Mouse (Mus musculus): ENCODE data around the gene Sstr4. TPM values are rescaled to one million over a fixed set of nuclear protein-coding genes. Genes with fewer than 3 reads are reported as not detected.

The Sstr4 gene
- polyA plus RNA-seq, 1 experiment from 2014 or later, result 2.5 TPM

DNA sequence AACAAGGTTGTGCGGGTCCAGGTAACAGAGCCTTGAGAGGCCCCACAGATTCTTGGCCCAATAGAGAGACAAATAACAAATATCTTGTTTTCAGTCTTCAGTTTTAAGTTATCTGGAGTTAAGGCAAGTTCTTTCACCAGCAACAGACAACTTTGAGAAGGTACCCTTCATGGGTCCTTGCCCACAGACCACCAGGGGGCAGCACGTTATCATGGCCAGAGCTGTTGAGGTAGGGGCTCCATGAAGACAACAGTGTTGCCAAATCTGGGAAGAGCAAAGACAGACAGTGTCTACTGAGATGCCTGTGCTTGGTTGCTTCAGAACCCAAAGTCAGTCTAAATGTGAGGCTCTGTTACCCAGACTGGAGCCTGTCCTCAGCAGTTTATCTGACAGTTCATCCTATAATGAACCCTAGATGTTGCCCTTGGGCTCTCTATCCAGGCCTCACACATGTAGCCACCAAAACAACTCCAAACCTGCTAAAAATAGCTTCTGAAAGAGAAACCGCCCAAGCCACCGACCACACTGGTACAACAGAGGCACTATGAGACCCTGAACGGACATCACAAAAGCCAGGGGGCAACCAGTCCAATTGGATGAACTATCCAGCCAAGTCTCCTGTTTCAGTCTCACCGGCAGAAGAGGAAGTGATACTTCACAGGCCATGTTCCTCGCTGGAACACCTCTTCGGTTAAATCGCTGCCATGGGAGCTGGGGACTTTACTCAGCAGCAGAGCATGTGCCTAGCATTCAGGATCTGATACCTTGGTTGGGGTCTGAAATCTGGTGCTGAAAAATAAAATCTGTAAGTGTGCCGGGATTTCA, 19.6 kb upstream of the Sstr4 start:
- Histone ChIP-seq H3K9me3 (no peaks in the 10 kb centered on the region), H3K4me3 (no peak overlapping the region), H3K36me3 (no peaks in the 10 kb centered on the region), H3K4me2 (replicated peaks) (no peak overlapping the region), H3K4me1 (no peaks in the 10 kb centered on the region), H3K27ac (no peak overlapping the region), H3K27me3 (no peaks in the 10 kb centered on the region), H3K9ac (no peak overlapping the region)
- no peak for ATAC-seq (ENCODE audit: low FRiP score, low read depth)
- 71% methylated on average over 10 of the region's 10 CpGs for WGBS

DNA sequence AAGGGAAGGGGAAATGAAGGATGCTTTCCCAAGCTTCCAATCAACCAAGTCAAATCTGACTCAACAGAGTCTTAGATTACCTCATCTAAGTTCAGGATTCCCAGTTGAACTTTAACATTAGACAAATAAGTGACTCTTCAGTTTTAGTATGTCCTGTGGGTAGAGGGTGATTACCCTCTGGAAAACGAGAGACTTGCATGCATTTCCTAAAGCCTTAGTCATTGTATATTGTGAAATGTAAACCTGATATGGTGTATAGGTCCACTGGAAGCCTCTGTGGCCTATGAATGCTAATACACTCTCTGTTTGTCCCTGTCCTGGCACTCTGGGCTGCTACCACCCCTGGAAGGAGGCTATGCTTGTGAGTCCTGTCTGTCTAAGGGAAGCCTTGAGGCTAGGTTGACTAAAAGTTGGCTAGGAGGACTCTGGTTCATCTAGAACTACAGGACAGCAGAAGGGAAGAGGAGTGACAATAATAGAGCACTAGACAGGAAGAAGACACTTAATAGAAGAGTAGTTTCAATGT, 16.3 kb upstream of the Sstr4 start:
- Histone ChIP-seq H3K36me3 (no peaks in the 10 kb centered on the region), H3K4me3 (no peak overlapping the region), H3K27ac (no peak overlapping the region), H3K27me3 (no peaks in the 10 kb centered on the region), H3K9me3 (no peaks in the 10 kb centered on the region), H3K9ac (no peak overlapping the region), H3K4me1 (no peaks in the 10 kb centered on the region), H3K4me2 (replicated peaks) (no peak overlapping the region)
- 76% methylated on average over 1 of the region's 1 CpGs for WGBS
- ATAC-seq (ENCODE audit: low FRiP score, low read depth), result no peak

DNA sequence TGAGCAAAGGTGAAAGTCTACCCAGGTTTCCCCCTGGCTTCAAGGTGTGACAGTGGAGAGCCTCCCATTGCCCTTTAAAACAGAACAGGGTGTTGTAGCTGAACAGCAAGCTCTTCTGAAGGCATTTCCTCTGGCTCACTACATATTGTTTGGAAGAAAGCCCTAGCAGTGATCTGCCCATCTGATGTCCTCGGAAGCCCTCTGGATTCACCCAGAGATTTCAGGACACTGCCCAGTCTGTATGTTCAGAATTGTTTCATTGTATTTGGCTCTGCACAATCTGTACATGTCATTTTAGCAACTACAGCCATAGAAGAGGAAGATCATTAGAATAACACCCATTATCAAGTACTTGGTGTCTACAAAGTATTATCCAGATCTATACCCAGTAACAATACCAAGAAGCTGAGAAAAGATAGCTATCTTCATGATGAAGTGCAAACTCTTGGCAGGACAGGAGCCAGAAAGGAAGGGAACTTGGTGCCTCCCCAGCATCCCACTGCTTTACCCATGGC, 15.2 kb upstream of the Sstr4 start:
- WGBS, result 85% methylated on average over 1 of the region's 1 CpGs
- Histone ChIP-seq H3K4me1 (no peaks in the 10 kb centered on the region), H3K4me3 (no peak overlapping the region), H3K9me3 (no peaks in the 10 kb centered on the region), H3K27me3 (no peaks in the 10 kb centered on the region), H3K4me2 (replicated peaks) (no peak overlapping the region), H3K9ac (no peak overlapping the region), H3K36me3 (no peaks in the 10 kb centered on the region), H3K27ac (no peak overlapping the region)
- no peak for ATAC-seq (ENCODE audit: low FRiP score, low read depth)

DNA sequence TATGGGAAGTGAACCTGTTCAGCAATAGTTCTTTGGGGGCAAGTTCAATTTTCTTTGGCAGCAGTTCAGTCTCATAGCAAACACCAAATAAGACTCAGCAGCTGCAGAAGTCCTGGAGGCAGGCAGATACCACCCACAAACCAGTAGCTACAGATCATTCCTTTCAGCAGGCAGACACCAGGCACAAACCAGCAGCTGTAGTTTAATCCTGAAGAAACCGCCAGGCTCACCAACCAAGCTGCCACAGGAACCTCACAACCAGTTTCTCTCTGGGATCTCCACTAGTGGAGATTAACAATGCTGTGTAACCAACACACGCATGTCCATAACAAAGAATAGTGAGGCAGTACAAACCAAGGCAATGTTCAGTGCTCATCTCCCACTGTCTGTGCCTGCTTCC, 14.1 kb upstream of the Sstr4 start:
- no peak overlapping the region for H3K4me2 ChIP-seq (replicated peaks)
- H3K4me3 ChIP-seq, result no peak overlapping the region
- WGBS, result 85% methylated on average over 2 of the region's 2 CpGs
- H3K36me3 ChIP-seq, result no peaks in the 10 kb centered on the region
- no peak overlapping the region for H3K27ac ChIP-seq
- ATAC-seq (ENCODE audit: low FRiP score, low read depth), result no peak
- no peaks in the 10 kb centered on the region for H3K4me1 ChIP-seq
- no peak overlapping the region for H3K9ac ChIP-seq
- no peaks in the 10 kb centered on the region for H3K9me3 ChIP-seq
- H3K27me3 ChIP-seq, result no peaks in the 10 kb centered on the region

DNA sequence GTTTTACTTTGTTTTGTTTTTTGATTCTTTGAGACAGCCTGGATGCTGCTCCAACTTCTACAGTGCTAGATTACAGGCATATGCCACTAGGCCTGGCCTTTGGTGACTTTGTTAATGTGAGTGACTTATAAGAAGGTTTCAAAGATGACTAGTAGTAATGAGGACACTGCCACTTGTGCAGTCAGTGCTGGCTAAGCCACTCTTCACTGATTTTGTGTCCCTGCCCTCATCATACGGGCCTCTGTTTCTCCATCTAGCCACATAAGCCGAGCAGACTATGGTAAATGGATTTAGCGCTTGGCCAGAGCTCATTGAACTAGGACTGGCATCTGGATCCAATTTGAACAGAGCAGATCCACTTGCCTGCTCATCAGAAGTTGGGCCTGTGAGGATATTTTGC, 8.7 kb upstream of the Sstr4 start:
- ATAC-seq (ENCODE audit: low FRiP score, low read depth), result no peak
- no peaks in the 10 kb centered on the region for H3K36me3 ChIP-seq
- H3K27me3 ChIP-seq, result no peaks in the 10 kb centered on the region
- H3K9me3 ChIP-seq, result no peaks in the 10 kb centered on the region
- H3K27ac ChIP-seq, result no peak overlapping the region
- WGBS, result 47% methylated on average over 3 of the region's 3 CpGs
- H3K4me1 ChIP-seq, result no peaks in the 10 kb centered on the region
- H3K9ac ChIP-seq, result no peak overlapping the region
- H3K4me3 ChIP-seq, result no peak overlapping the region
- no peak overlapping the region for H3K4me2 ChIP-seq (replicated peaks)

DNA sequence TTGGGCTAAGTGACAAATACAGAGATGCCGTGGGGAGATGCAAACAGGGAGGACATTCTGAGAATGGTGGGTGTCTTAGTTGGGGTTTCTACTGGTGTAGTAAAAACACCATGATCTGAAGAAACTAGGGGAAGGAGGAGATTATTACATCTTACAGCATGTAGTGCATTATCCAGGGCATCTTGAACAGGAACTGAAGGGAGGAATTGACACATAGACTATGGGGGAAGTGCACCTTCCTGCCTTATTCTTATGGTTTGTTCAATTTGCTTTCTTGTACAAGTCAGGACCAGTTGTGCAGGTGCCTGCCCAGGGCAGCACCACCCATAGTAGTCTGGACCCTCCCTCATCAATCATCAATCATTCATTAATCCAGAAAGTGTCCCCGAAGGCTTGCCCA, 8.2 kb upstream of the Sstr4 start:
- WGBS, result 76% methylated on average over 2 of the region's 2 CpGs
- no peaks in the 10 kb centered on the region for H3K9me3 ChIP-seq
- H3K4me1 ChIP-seq, result no peaks in the 10 kb centered on the region
- H3K36me3 ChIP-seq, result no peaks in the 10 kb centered on the region
- ATAC-seq (ENCODE audit: low FRiP score, low read depth), result no peak
- H3K27ac ChIP-seq, result no peak overlapping the region
- no peaks in the 10 kb centered on the region for H3K27me3 ChIP-seq
- H3K4me2 ChIP-seq (replicated peaks), result no peak overlapping the region
- no peak overlapping the region for H3K4me3 ChIP-seq
- H3K9ac ChIP-seq, result no peak overlapping the region

DNA sequence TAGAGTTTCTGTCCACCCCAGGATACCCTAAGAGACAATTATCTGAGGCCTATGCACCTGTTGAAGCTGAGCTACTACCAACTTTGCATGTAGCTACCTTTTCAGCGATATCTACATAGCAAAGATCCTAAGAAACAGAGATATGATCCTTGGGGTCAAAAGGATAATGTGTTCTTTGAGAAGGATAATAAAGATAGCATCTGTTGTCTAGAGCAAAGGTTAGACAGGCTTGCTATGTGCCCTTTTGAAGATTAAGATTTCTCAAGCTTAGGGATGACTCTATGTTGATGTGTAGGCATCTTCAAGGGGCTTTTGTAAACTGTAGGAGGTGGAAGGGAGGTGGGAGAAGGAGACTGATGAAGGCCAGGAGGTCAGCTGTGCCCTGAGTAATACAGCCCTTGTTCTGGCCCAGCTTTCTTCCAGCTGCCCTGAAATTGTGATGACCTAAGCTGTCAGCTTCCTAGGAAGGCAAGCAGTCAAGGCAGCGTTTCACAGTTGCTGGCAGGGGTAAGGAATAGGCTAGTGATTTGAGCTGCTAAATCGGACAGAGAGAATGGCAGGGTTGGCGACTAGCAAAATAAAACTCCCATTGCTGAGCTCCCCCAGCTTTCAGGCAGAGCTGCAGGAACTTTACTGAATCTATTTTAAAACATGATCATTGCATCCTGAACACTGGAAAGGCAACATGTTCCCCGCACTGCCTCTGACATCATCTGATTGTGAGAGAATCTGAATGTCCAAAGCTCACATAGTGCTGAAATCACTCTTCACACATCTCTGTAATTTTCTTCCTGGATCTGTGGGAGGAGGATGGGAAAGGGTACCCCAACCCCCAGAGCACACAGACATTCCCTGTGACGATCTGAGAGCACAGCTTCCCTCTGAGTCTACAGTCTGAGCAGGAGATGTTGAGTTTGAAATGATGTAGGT, 7.2 kb upstream of the Sstr4 start:
- no peak overlapping the region for H3K27ac ChIP-seq
- no peaks in the 10 kb centered on the region for H3K27me3 ChIP-seq
- no peak for ATAC-seq (ENCODE audit: low FRiP score, low read depth)
- no peak overlapping the region for H3K4me2 ChIP-seq (replicated peaks)
- no peaks in the 10 kb centered on the region for H3K9me3 ChIP-seq
- H3K9ac ChIP-seq, result no peak overlapping the region
- H3K36me3 ChIP-seq, result no peaks in the 10 kb centered on the region
- WGBS, result 70% methylated on average over 6 of the region's 6 CpGs
- no peak overlapping the region for H3K4me3 ChIP-seq
- no peaks in the 10 kb centered on the region for H3K4me1 ChIP-seq

DNA sequence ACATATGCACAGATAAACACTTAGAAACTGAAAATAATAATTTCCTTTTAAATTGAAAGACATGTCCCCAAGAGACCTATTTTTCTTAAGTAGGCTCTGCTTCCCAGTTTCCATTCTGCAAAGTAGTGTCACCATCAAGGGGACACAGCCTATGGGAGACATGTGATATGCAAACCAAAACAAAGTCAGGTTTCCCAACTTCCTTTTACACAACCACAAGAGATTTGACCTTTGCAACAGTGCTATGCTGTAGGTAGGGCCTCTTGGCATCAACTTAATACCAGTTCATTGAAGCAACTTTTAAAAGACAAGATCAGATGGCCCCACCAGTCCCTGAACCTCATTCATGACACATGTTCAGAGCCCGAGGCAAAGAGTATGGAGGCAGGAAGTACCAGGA, 2.0 kb upstream of the Sstr4 start:
- no peak for ATAC-seq (ENCODE audit: low FRiP score, low read depth)
- 75% methylated on average over 1 of the region's 1 CpGs for WGBS
- Histone ChIP-seq H3K4me3 (no peak overlapping the region), H3K9me3 (no peaks in the 10 kb centered on the region), H3K27ac (no peak overlapping the region), H3K27me3 (peaks cover 45% of the 10 kb centered on the region), H3K36me3 (no peaks in the 10 kb centered on the region), H3K4me2 (replicated peaks) (no peak overlapping the region), H3K4me1 (peaks cover 26% of the 10 kb centered on the region), H3K9ac (no peak overlapping the region)

DNA sequence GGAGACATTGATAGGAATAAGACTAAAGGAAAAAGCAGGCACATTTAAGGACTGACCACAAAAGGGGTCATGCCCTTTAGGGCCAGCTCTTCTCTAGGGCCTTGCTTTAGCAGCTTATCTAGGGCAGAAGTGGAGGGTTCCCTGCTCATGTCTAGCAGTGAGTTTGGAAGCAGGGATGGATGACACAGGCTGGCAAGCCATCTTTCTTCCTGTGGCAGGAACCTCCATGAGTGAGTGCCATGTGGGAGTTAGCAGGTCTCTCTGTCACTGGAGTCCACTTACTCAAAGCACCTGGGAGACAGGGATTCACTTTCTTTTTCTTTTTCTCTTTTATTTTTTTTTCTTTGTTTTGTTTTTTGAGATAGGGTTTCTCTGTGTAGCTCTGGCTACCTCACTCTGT, 1.3 kb upstream of the Sstr4 start:
- Histone ChIP-seq H3K4me1 (peaks cover 26% of the 10 kb centered on the region), H3K4me3 (no peak overlapping the region), H3K9me3 (no peaks in the 10 kb centered on the region), H3K36me3 (no peaks in the 10 kb centered on the region), H3K4me2 (replicated peaks) (no peak overlapping the region), H3K27ac (no peak overlapping the region), H3K9ac (no peak overlapping the region), H3K27me3 (peaks cover 47% of the 10 kb centered on the region)
- ATAC-seq (ENCODE audit: low FRiP score, low read depth), result no peak

DNA sequence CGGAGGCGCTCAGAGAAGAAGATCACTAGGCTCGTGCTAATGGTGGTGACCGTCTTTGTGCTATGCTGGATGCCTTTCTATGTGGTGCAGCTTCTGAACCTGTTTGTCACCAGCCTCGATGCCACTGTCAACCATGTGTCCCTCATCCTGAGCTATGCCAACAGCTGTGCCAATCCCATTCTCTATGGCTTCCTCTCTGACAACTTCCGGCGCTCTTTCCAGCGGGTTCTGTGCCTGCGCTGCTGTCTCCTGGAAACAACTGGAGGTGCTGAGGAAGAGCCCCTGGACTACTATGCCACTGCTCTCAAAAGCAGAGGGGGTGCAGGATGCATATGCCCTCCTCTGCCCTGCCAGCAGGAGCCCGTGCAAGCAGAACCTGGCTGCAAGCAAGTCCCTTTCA, 1.1 kb downstream of the Sstr4 start:
- H3K27ac ChIP-seq, result no peak overlapping the region
- H3K4me1 ChIP-seq, result peaks cover 26% of the 10 kb centered on the region
- peak overlapping the region; percentile 58 for H3K4me3 ChIP-seq
- no peaks in the 10 kb centered on the region for H3K9me3 ChIP-seq
- H3K4me2 ChIP-seq (replicated peaks), result peak overlapping the region; percentile 98
- 75% methylated on average over 10 of the region's 10 CpGs for WGBS
- no peaks in the 10 kb centered on the region for H3K36me3 ChIP-seq
- no peak for ATAC-seq (ENCODE audit: low FRiP score, low read depth)
- H3K9ac ChIP-seq, result no peak overlapping the region; the same call in 1 of the 2 replicates
- H3K27me3 ChIP-seq, result peaks cover 56% of the 10 kb centered on the region

DNA sequence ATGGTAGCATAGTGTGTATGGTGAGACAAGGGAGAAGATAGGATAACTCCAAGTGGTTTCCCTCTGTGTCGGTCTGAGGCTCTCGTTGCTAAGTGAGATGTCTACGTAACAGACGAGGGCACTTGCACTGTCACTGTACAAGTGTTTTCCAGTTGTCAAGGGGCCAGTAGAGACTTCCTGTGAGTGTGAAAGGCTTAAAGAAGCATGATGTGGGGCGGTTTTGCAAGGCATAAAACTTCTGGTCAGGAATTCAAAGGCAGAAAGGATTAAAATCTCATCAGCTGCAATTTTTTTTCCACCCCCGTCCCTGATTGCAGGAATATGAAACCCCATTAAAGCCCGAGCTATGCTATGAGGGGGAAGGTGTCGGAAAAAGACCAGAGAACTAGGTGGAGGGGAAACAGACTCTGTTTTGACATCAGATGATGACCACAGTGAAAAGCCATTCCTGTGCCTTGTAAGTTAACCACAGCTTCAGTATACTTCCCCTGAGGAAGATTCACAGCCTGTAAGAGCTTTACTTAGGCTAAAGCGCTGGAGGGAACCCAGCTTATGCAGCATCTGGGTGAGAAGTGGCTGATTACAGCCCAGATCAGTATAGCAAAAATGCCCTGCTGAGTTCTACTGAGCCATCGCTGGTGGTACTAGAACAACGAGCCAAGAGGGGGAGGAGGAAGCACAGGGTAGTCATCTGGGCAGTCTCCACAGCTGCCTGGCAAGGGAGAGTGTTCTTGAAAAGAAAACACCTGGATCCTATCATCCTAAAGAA, 2.1 kb downstream of the Sstr4 start:
- H3K4me2 ChIP-seq (replicated peaks), result peak overlapping the region; percentile 98
- WGBS, result 40% methylated on average over 11 of the region's 11 CpGs

DNA sequence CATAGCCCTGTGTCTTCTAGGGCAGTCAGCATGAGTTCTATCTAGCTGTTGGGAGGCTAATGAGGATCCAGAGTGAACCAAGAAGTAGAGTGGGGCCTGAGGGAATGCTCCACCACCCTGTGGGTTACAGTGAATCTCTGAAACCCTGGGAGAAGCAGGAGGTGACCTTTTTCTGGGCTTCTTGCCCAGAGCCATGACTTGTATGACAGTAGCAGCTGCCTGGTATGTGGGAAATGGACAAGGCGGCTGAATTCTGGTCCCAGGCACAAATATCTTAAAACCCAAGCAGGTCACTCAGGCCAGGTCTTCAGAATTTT, 2.6 kb downstream of the Sstr4 start:
- no peaks in the 10 kb centered on the region for H3K9me3 ChIP-seq
- H3K9ac ChIP-seq, result no peak overlapping the region
- H3K36me3 ChIP-seq, result no peaks in the 10 kb centered on the region
- H3K4me1 ChIP-seq, result peaks cover 26% of the 10 kb centered on the region
- H3K27ac ChIP-seq, result no peak overlapping the region
- H3K27me3 ChIP-seq, result peaks cover 59% of the 10 kb centered on the region
- 78% methylated on average over 1 of the region's 1 CpGs for WGBS
- H3K4me2 ChIP-seq (replicated peaks), result peak overlapping the region; percentile 98
- no peak for ATAC-seq (ENCODE audit: low FRiP score, low read depth)
- no peak overlapping the region for H3K4me3 ChIP-seq

More for the DNA sequence above, 2.1 kb downstream of the Sstr4 start:
- ATAC-seq (ENCODE audit: low FRiP score, low read depth), result no peak
- Histone ChIP-seq H3K9ac (no peak overlapping the region), H3K27me3 (peaks cover 56% of the 10 kb centered on the region), H3K4me3 (peak overlapping the region; percentile 3; the same call in 1 of the 2 replicates), H3K9me3 (no peaks in the 10 kb centered on the region), H3K36me3 (no peaks in the 10 kb centered on the region), H3K27ac (no peak overlapping the region), H3K4me1 (peaks cover 26% of the 10 kb centered on the region)
